Mouse (Mus musculus) spleen, postnatal 36 days (tissue): ENCODE results near the gene Marc2.

Experiments used
- DNase-seq, 2 experiments: peaks; one replicate each; pipeline ENCODE4 v3.0.0; 2022; ENCODE audit warnings: low spot score in 2 of 2, mixed read lengths in 1 of 2

Gene Marc2

GRCm38 (mm10) chr1:184853922-184854321, 7.7 kb upstream of the Marc2 start:
- no peak for DNase-seq

- peak; percentile 53 to 59 for DNase-seq
Measured at GRCm38 (mm10) chr1:184853339-184853738, 7.1 kb upstream of the Marc2 start.

GRCm38 (mm10) chr1:184851741-184852618, 5.7 kb upstream of the Marc2 start:
- peak; percentile 61 to 75 for DNase-seq

GRCm38 (mm10) chr1:184851166-184851565, 4.9 kb upstream of the Marc2 start:
- no peak for DNase-seq

- no peak for DNase-seq
Measured at GRCm38 (mm10) chr1:184846973-184847372, 722 bp upstream of the Marc2 start.

- DNase-seq = peak; percentile 90
Measured at GRCm38 (mm10) chr1:184845111-184846071, 860 bp downstream of the Marc2 start.

- DNase-seq = peak in 1 of 2 experiments; percentile 47
Measured at GRCm38 (mm10) chr1:184844326-184845066, 1.8 kb downstream of the Marc2 start.

GRCm38 (mm10) chr1:184837649-184838048, 8.6 kb downstream of the Marc2 start:
- DNase-seq = no peak

- no peak for DNase-seq
Measured at GRCm38 (mm10) chr1:184836350-184836749, 9.9 kb downstream of the Marc2 start.

- DNase-seq = no peak
Measured at GRCm38 (mm10) chr1:184833499-184833898, 12.8 kb downstream of the Marc2 start.

- DNase-seq = no peak
Measured at GRCm38 (mm10) chr1:184832211-184832610, 14.0 kb downstream of the Marc2 start.

GRCm38 (mm10) chr1:184829897-184830296, 16.4 kb downstream of the Marc2 start:
- no peak for DNase-seq

- no peak for DNase-seq
Measured at GRCm38 (mm10) chr1:184827175-184827701, 19.0 kb downstream of the Marc2 start.

- DNase-seq = no peak
Measured at GRCm38 (mm10) chr1:184825093-184825492, 21.2 kb downstream of the Marc2 start.

- DNase-seq = peak; percentile 68 to 74
Measured at GRCm38 (mm10) chr1:184824439-184824851, 21.8 kb downstream of the Marc2 start.

GRCm38 (mm10) chr1:184822678-184823077, 23.6 kb downstream of the Marc2 start:
- no peak for DNase-seq

GRCm38 (mm10) chr1:184817768-184818167, 28.5 kb downstream of the Marc2 start:
- no peak for DNase-seq

GRCm38 (mm10) chr1:184811716-184812250, 34.5 kb downstream of the Marc2 start:
- DNase-seq = no peak

- DNase-seq = no peak
Measured at GRCm38 (mm10) chr1:184810780-184811575, 35.3 kb downstream of the Marc2 start, which contains the start of gene Marc1. TSS of gene Marc1 (minus strand) at chr1:184811313.

- DNase-seq = no peak
Measured at GRCm38 (mm10) chr1:184809578-184810001, 36.7 kb downstream of the Marc2 start.
